Mouse (Mus musculus) limb, embryonic 11.5 days (tissue): ENCODE results near the gene Cox7a2. TPM values are rescaled to one million over a fixed set of nuclear protein-coding genes. Genes with fewer than 3 reads are reported as not detected.
A peak's percentile ranks its signal among the peaks of the same experiment; 100 is the strongest.

ENCODE experiments used
- ATAC-seq: fragments of 200-750 bp; cut with Nextera tagmentation; 2 replicates; pipeline ENCODE4 v1.8.0; 2017; ENCODE audit warnings: low read depth; ENCODE audit not compliant: insufficient number of reproducible peaks, low FRiP score, low TSS enrichment
- DNase-seq: peaks from one replicate; pipeline ENCODE4 v3.0.0-alpha.2; 2015; ENCODE audit warnings: low spot score
- H3K27ac ChIP-seq: fragments of 300-500 bp; sonication (generic); replicated peaks from 2 replicates; pipeline ENCODE4 v1.5.1; 2014; ENCODE audit warnings: low read depth, mild to moderate bottlenecking, low read length
- H3K27me3 ChIP-seq: fragments of 300-500 bp; sonication (generic); 2 replicates; pipeline ENCODE4 v1.6.1; 2014; ENCODE audit warnings: mild to moderate bottlenecking, low read length, mixed read lengths; ENCODE audit not compliant: control insufficient read depth, insufficient read depth
- H3K36me3 ChIP-seq: fragments of 300-500 bp; sonication (generic); 2 replicates; pipeline ENCODE4 v1.6.1; 2014; ENCODE audit warnings: mild to moderate bottlenecking, low read length, moderate library complexity, mixed read lengths; ENCODE audit not compliant: control insufficient read depth, insufficient read depth
- H3K4me1 ChIP-seq: fragments of 300-500 bp; sonication (generic); 2 replicates; pipeline ENCODE4 v1.6.1; 2014; ENCODE audit warnings: low read length, mixed read lengths; ENCODE audit not compliant: control insufficient read depth, insufficient read depth
- H3K4me2 ChIP-seq: fragments of 300-500 bp; sonication (generic); 2 replicates; pipeline ENCODE4 v1.6.1; 2014; ENCODE audit warnings: low read depth, mild to moderate bottlenecking, moderate library complexity; ENCODE audit not compliant: severe bottlenecking
- H3K4me3 ChIP-seq: fragments of 300-500 bp; sonication (generic); 2 replicates; pipeline ENCODE4 v1.5.1; 2014; ENCODE audit warnings: low read depth, low read length
- H3K9ac ChIP-seq: fragments of 300-500 bp; sonication (generic); 2 replicates; pipeline ENCODE4 v1.6.1; 2014; ENCODE audit warnings: mild to moderate bottlenecking, low read length
- H3K9me3 ChIP-seq: fragments of 300-500 bp; sonication (generic); 2 replicates; pipeline ENCODE4 v1.6.1; 2016; ENCODE audit warnings: low read length; ENCODE audit not compliant: control insufficient read depth
- WGBS: fragments of 180-500 bp; shearing (Covaris S2); extraction: QIAGEN DNeasy Blood & Tissue Kit; methylation state at CpG from one replicate; pipeline ENCODE4 v1.1.7; 2014; 5-methylcytosine and 5-hydroxymethylcytosine counted together
- polyA plus RNA-seq: library from polyadenylated mRNA; unstranded; fragments of >200 nt; fragmentation: Nextera tagmentation; extraction: Ambion mirVana; gene quantifications from 2 replicates; pipeline ENCODE4 v1.2.1, GENCODE M21; 2014

Cox7a2 gene
- polyA plus RNA-seq, 1 experiment from 2014 or later: 709 TPM

DNA sequence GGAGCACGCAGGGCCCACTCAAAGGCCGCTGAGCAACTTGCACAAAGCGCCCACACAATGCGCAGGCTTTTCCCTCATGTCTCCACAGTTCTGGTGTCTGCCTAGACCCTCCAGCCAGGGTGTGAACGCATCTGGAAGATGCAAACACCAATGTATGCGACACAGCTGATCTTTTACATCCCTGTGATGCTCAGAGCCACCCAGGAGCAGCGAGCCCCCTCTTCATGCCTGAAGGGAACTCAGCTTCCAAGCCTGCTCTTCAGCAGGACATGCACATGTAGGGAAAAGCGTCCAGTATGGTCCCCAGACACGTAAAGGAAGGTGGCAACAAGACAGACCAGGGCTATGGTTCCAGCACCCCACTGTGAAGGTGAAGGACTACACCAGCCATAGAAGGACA is 39.5 kb downstream of the Cox7a2 start:
- Histone ChIP-seq H3K4me2 (peak overlapping the region; percentile 89; the same call in 1 of the 2 replicates), H3K4me3 (no peak overlapping the region; the same call in 1 of the 2 replicates), H3K9ac (no peak overlapping the region), H3K36me3 (no peaks in the 10 kb centered on the region), H3K27me3 (peaks cover 23% of the 10 kb centered on the region), H3K9me3 (no peaks in the 10 kb centered on the region; the same call in 1 of the 2 replicates), H3K27ac (no peak overlapping the region), H3K4me1 (peaks cover 7% of the 10 kb centered on the region)
- ATAC-seq: no peak
- WGBS: 28% methylated on average over 9 of the region's 9 CpGs
- DNase-seq: peak; percentile 39

GRCm38 (mm10) chr9:79719451-79719850 is 40.2 kb downstream of the Cox7a2 start:
- WGBS: 1% methylated on average over 28 of the region's 28 CpGs
- peak; percentile 68 for DNase-seq

GRCm38 (mm10) chr9:79718481-79719370 is 41.0 kb downstream of the Cox7a2 start, which contains the start of gene Col12a1:
Col12a1 (minus strand) TSS chr9:79718831.
- Histone ChIP-seq H3K27ac (peak within 1 kb of the TSS; percentile 52; the same call in 1 of the 2 replicates), H3K4me1 (peaks cover 9% of the 10 kb centered on the region), H3K27me3 (peaks cover 23% of the 10 kb centered on the region), H3K9me3 (no peaks in the 10 kb centered on the region; the same call in 1 of the 2 replicates), H3K4me2 (peak within 1 kb of the TSS; percentile 89), H3K4me3 (peak within 1 kb of the TSS; percentile 51), H3K9ac (peak within 1 kb of the TSS; percentile 70), H3K36me3 (no peaks in the 10 kb centered on the region)
- DNase-seq (peak; percentile 79), ATAC-seq (peak; percentile 24)
- WGBS: under 1% methylated on average over 64 of the region's 64 CpGs

More at GRCm38 (mm10) chr9:79719451-79719850, 40.2 kb downstream of the Cox7a2 start:
- H3K9me3 ChIP-seq: no peaks in the 10 kb centered on the region; the same call in 1 of the 2 replicates
- H3K27me3 ChIP-seq: peaks cover 23% of the 10 kb centered on the region
- no peaks in the 10 kb centered on the region for H3K36me3 ChIP-seq
- peak overlapping the region; percentile 89 for H3K4me2 ChIP-seq
- ATAC-seq: no peak
- H3K27ac ChIP-seq: no peak overlapping the region
- peaks cover 7% of the 10 kb centered on the region for H3K4me1 ChIP-seq
- H3K9ac ChIP-seq: peak overlapping the region; percentile 70; the same call in 1 of the 2 replicates
- peak overlapping the region; percentile 51 for H3K4me3 ChIP-seq

DNA sequence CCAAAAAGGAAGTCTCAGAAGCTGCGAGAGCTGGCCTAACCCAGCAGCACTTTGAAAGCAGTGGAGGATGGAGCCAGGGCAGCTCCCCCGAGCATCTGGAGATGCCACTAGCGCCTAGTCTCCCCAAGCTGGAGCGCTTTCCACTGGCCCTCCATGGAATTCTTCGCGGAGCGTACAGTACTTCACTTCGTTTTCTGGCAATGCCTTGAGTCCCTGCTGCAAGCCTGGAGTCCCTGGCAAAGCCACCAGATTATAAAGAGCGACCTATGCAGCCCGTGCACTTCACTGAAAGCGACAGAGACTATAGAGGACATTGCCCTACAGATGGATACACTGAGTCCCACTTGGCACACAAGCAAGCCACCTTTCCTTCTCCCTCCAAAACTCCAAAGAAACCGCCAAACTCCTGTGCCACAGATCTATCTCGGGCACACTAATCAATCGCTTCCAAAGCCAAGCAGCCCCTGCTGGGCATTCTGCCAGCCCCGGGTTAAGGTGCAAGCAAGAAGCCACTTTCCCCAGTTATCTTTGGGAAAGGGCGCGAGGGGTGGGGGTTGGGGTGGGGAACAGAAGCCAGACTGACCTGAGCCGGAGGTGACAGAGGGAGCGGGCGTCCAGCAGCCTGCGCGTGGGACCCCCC is 41.7 kb downstream of the Cox7a2 start:
- no peaks in the 10 kb centered on the region for H3K36me3 ChIP-seq
- ATAC-seq: no peak
- H3K4me3 ChIP-seq: peak overlapping the region; percentile 51
- H3K27me3 ChIP-seq: peaks cover 23% of the 10 kb centered on the region
- H3K27ac ChIP-seq: peak overlapping the region; percentile 52; the same call in 1 of the 2 replicates
- WGBS: 1% methylated on average over 22 of the region's 22 CpGs
- DNase-seq: no peak
- peak overlapping the region; percentile 89 for H3K4me2 ChIP-seq
- peaks cover 9% of the 10 kb centered on the region for H3K4me1 ChIP-seq
- H3K9ac ChIP-seq: peak overlapping the region; percentile 70
- H3K9me3 ChIP-seq: no peaks in the 10 kb centered on the region; the same call in 1 of the 2 replicates

DNA sequence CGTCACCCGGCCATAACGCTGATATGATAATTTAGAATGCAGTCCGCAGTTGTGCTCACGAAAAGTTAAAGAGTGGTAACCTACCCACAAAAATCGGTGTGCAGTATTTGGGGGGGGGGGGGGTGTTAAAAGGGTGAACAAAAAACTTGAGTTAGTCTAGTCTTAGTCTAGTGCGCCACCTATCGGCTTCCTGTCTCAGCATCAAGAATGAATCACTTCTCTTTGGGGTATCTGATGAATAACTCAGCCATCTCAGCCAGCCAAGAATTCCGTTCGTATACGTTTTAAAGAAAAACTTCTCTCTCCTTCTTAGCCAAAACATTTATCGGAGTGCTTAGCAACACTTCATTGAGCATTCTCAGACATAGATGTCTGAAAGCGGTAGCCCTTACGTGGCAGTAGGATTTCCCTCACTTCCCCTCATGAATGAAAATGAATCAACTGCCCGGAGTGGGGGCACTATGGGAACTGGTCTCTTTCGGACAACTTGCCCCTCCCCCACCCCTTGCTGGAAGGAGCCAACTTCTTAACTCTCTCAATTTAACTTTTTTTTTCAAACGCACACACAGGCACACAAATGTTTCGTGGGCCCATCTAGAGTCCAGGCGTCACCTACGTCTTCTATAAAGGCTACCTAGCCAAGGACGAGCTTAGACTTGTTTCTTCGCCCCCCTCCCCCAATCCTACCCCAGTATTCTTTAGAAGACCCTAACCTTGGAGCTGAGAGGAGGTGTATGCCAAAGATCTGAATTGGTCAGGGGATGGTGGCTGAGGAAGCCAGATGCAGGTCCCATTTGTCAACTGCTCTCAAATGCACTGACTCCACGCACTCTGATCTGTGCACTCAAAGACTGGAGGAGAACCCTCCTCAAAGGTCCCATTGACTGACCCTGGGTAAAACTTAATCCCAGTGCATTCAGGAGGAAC is 42.5 kb downstream of the Cox7a2 start:
- Histone ChIP-seq H3K27me3 (peaks cover 23% of the 10 kb centered on the region), H3K27ac (peak overlapping the region; percentile 36; the same call in 1 of the 2 replicates), H3K36me3 (no peaks in the 10 kb centered on the region), H3K9ac (peak overlapping the region; percentile 70), H3K4me2 (peak overlapping the region; percentile 89), H3K4me1 (peaks cover 9% of the 10 kb centered on the region), H3K4me3 (peak overlapping the region; percentile 51), H3K9me3 (no peaks in the 10 kb centered on the region; the same call in 1 of the 2 replicates)
- 9% methylated on average over 23 of the region's 23 CpGs for WGBS
- ATAC-seq (0 out of 2 replicates have a peak, but pooled peaks have one; percentile 10), DNase-seq (peak; percentile 82)

DNA sequence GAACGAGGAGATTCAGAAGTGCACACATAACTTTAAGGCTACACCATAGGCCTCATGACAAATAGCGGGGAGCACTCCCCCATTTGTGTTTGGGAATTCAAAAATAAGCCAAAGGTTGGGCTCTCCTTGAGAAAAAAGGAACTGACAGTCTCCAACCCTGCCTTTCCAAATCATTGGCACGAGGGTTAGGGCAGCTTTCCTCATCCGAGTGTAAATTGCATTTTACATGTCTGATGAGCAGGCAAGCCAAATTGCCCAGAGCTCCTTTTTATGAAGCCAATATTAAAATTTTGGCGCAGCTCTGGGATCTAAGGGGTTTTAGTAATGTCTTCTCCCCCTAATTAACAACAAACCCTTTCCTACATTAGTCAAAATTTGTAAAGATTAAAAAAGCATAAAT is 43.2 kb downstream of the Cox7a2 start:
- ATAC-seq (no peak), DNase-seq (peak; percentile 33)
- Histone ChIP-seq H3K27ac (no peak overlapping the region), H3K27me3 (peaks cover 23% of the 10 kb centered on the region), H3K4me3 (peak overlapping the region; percentile 51; the same call in 1 of the 2 replicates), H3K4me1 (peaks cover 9% of the 10 kb centered on the region), H3K9ac (no peak overlapping the region), H3K4me2 (peak overlapping the region; percentile 89; the same call in 1 of the 2 replicates), H3K9me3 (no peaks in the 10 kb centered on the region), H3K36me3 (no peaks in the 10 kb centered on the region)
- WGBS: 33% methylated on average over 5 of the region's 5 CpGs

DNA sequence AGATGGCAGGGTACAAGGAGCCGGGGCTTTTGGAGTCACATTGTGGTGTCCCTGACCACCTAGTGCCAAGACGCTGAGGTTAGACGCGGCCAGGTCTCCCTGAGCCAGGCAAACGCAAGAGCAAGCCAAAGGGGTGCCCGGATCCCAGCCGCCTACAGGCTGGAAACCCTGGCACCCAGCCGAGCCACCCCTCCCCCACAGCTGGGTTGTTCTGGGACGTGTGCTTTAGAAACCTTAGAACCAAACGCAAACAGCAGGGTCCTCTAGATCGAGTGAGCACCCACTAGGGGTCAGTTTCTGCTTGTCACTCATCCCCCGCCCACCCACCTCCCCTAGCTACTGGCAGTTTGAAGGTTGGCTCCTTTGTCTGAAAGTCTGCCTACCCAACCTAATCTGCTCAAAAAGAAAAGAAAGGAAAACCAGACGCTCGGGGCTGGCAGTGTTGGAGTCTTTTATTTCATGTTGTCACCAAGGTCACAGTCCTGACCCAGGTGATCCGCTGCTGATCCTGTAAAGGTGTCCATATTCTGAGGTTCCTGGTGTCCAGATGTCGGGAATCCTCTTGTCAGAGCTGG is 45.1 kb downstream of the Cox7a2 start:
- Histone ChIP-seq H3K27ac (no peak overlapping the region), H3K4me2 (peak overlapping the region; percentile 44), H3K4me3 (peak overlapping the region; percentile 9; the same call in 1 of the 2 replicates), H3K36me3 (no peaks in the 10 kb centered on the region), H3K9ac (peak overlapping the region; percentile 22; the same call in 1 of the 2 replicates), H3K27me3 (peaks cover 13% of the 10 kb centered on the region), H3K4me1 (peaks cover 5% of the 10 kb centered on the region; the same call in 1 of the 2 replicates), H3K9me3 (no peaks in the 10 kb centered on the region)
- 8% methylated on average over 16 of the region's 16 CpGs for WGBS
- peak; percentile 64 for DNase-seq
- peak; percentile 33; the same call in 1 of the 2 replicates for ATAC-seq
